Mouse (Mus musculus) liver, adult 2 months (tissue): ENCODE measurements at regions not wholly inside any gene's neighbourhood (a gene's known extent, or its start where the extent isn't known, plus 50 kb on each side); places are given as distances from the start of the nearest gene placed in this dataset.

Experiments used
- CTCF ChIP-seq: fragments of 200-500 bp; IDR thresholded peaks from 2 replicates; pipeline ENCODE4 v1.5.1; 2011; ENCODE audit warnings: low read depth, low read length, control low read depth
- POLR2A ChIP-seq: fragments of 200-500 bp; IDR thresholded peaks from 2 replicates; pipeline ENCODE4 v1.6.1; 2011; ENCODE audit warnings: low read length, control low read depth; ENCODE audit not compliant: insufficient read depth; ENCODE audit errors: extremely low read depth

- TF ChIP-seq CTCF, result no peak
- no peak for TF ChIP-seq POLR2A
Observed at GRCm38 (mm10) chr13:112120346-112120745, 167.9 kb upstream of the Ankrd55 start.
